Mouse (Mus musculus) hindbrain, postnatal 0 days (tissue): ENCODE results near the gene Nid2. TPM values are rescaled to one million over a fixed set of nuclear protein-coding genes. Genes with fewer than 3 reads are reported as not detected.

ENCODE experiments used
- ATAC-seq: fragments of 200-750 bp; cut with Nextera tagmentation; 2 replicates; pipeline ENCODE4 v1.8.0; 2017; ENCODE audit warnings: mild to moderate bottlenecking, moderate TSS enrichment, moderate library complexity
- DNase-seq: peaks from one replicate; pipeline ENCODE4 v3.0.0-alpha.2; 2015; ENCODE audit warnings: low spot score
- H3K27ac ChIP-seq: fragments of 300-500 bp; sonication (generic); 2 replicates; pipeline ENCODE4 v1.5.1; 2014; ENCODE audit warnings: mild to moderate bottlenecking
- H3K27me3 ChIP-seq: fragments of 300-500 bp; sonication (generic); 2 replicates; pipeline ENCODE4 v1.6.1; 2014; ENCODE audit warnings: low read length, mixed read lengths; ENCODE audit not compliant: insufficient read depth
- H3K36me3 ChIP-seq: fragments of 300-500 bp; sonication (generic); 2 replicates; pipeline ENCODE4 v1.6.1; 2014; ENCODE audit warnings: low read length, mixed read lengths; ENCODE audit not compliant: insufficient read depth
- H3K4me1 ChIP-seq: fragments of 300-500 bp; sonication (generic); 2 replicates; pipeline ENCODE4 v1.6.1; 2014; ENCODE audit warnings: antibody characterized with exemption, low read length, mixed read lengths; ENCODE audit not compliant: insufficient read depth
- H3K4me2 ChIP-seq: fragments of 300-500 bp; sonication (generic); 2 replicates; pipeline ENCODE4 v1.6.1; 2014; ENCODE audit warnings: low read depth, mild to moderate bottlenecking, low read length, moderate library complexity, mixed read lengths
- H3K4me3 ChIP-seq: fragments of 300-500 bp; sonication (generic); 2 replicates; pipeline ENCODE4 v1.5.1; 2014; ENCODE audit warnings: low read length
- H3K9ac ChIP-seq: fragments of 300-500 bp; sonication (generic); replicated peaks from 2 replicates; pipeline ENCODE4 v1.6.1; 2014; ENCODE audit warnings: mild to moderate bottlenecking, low read length, moderate library complexity, mixed read lengths
- H3K9me3 ChIP-seq: fragments of 300-500 bp; sonication (generic); 2 replicates; pipeline ENCODE4 v1.6.1; 2016; ENCODE audit warnings: low read length, mixed read lengths
- CTCF ChIP-seq: IDR thresholded peaks from 2 replicates; pipeline ENCODE4 v1.5.1; 2016; ENCODE audit warnings: antibody characterized with exemption, control low read depth, low read depth
- WGBS: fragments of 180-500 bp; shearing (Covaris S2); extraction: QIAGEN DNeasy Blood & Tissue Kit; methylation state at CpG from one replicate; pipeline ENCODE4 v1.1.7; 2014; 5-methylcytosine and 5-hydroxymethylcytosine counted together
- polyA plus RNA-seq: library from polyadenylated mRNA; unstranded; fragments of >200 nt; fragmentation: Nextera tagmentation; extraction: Ambion mirVana; gene quantifications from 2 replicates; pipeline ENCODE4 v1.2.1, GENCODE M21; 2015
- total RNA-seq: library from RNA; depleted of rRNA; stranded (reverse); fragments of >200 nt; gene quantifications from 2 replicates; pipeline ENCODE4 v1.2.3, GENCODE M21; 2014

Nid2 gene
- total and polyA plus RNA-seq, 2 experiments from 2014 or later, result 25.5 to 40.6 TPM

GRCm38 (mm10) chr14:19766380-19766649 is 15.2 kb downstream of the Nid2 start:
- no peak for DNase-seq
- Histone ChIP-seq H3K36me3 (no peaks in the 10 kb centered on the region), H3K4me1 (no peaks in the 10 kb centered on the region), H3K9ac (no peak overlapping the region), H3K4me3 (no peak overlapping the region), H3K27me3 (no peaks in the 10 kb centered on the region), H3K4me2 (no peak overlapping the region), H3K27ac (no peak overlapping the region), H3K9me3 (no peaks in the 10 kb centered on the region)
- WGBS, result 38% methylated on average over 1 of the region's 1 CpGs
- TF ChIP-seq CTCF, result no peak
- no peak for ATAC-seq

- H3K27me3 ChIP-seq, result no peaks in the 10 kb centered on the region
- WGBS, result 93% methylated on average over 6 of the region's 6 CpGs
- ATAC-seq (no peak), DNase-seq (no peak)
- no peak for TF ChIP-seq CTCF
- no peaks in the 10 kb centered on the region for H3K9me3 ChIP-seq
- H3K36me3 ChIP-seq, result no peaks in the 10 kb centered on the region
- H3K27ac ChIP-seq, result no peak overlapping the region
- no peaks in the 10 kb centered on the region for H3K4me1 ChIP-seq
- no peak overlapping the region for H3K9ac ChIP-seq
- H3K4me3 ChIP-seq, result no peak overlapping the region
- H3K4me2 ChIP-seq, result no peak overlapping the region
These were observed 17.6 kb downstream of the Nid2 start for GRCm38 (mm10) chr14:19768648-19769047.

GRCm38 (mm10) chr14:19769441-19770200 is 18.6 kb downstream of the Nid2 start:
- no peaks in the 10 kb centered on the region for H3K9me3 ChIP-seq
- no peak overlapping the region for H3K4me3 ChIP-seq
- TF ChIP-seq CTCF, result no peak
- no peak for ATAC-seq
- no peaks in the 10 kb centered on the region for H3K27me3 ChIP-seq
- no peaks in the 10 kb centered on the region for H3K36me3 ChIP-seq
- DNase-seq, result no peak
- H3K9ac ChIP-seq, result no peak overlapping the region
- 36% methylated on average over 6 of the region's 6 CpGs for WGBS
- H3K4me2 ChIP-seq, result no peak overlapping the region
- no peak overlapping the region for H3K27ac ChIP-seq
- H3K4me1 ChIP-seq, result no peaks in the 10 kb centered on the region

GRCm38 (mm10) chr14:19771173-19771572 is 20.1 kb downstream of the Nid2 start:
- Histone ChIP-seq H3K9ac (no peak overlapping the region), H3K4me3 (no peak overlapping the region), H3K9me3 (no peaks in the 10 kb centered on the region), H3K27ac (no peak overlapping the region), H3K27me3 (no peaks in the 10 kb centered on the region), H3K4me1 (no peaks in the 10 kb centered on the region), H3K36me3 (no peaks in the 10 kb centered on the region), H3K4me2 (no peak overlapping the region)
- ATAC-seq (no peak), DNase-seq (no peak)
- no peak for TF ChIP-seq CTCF
- WGBS, result 72% methylated on average over 7 of the region's 7 CpGs

GRCm38 (mm10) chr14:19774036-19774628 is 23.1 kb downstream of the Nid2 start:
- WGBS, result 80% methylated on average over 13 of the region's 13 CpGs
- no peak for TF ChIP-seq CTCF
- no peak overlapping the region for H3K27ac ChIP-seq
- DNase-seq (no peak), ATAC-seq (no peak)
- no peaks in the 10 kb centered on the region for H3K4me1 ChIP-seq
- H3K27me3 ChIP-seq, result no peaks in the 10 kb centered on the region
- no peaks in the 10 kb centered on the region for H3K9me3 ChIP-seq
- no peak overlapping the region for H3K4me3 ChIP-seq
- no peaks in the 10 kb centered on the region for H3K36me3 ChIP-seq
- H3K9ac ChIP-seq, result no peak overlapping the region
- H3K4me2 ChIP-seq, result no peak overlapping the region

- Histone ChIP-seq H3K27me3 (no peaks in the 10 kb centered on the region), H3K4me3 (no peak overlapping the region), H3K9ac (no peak overlapping the region), H3K9me3 (no peaks in the 10 kb centered on the region), H3K36me3 (no peaks in the 10 kb centered on the region), H3K27ac (no peak overlapping the region), H3K4me2 (no peak overlapping the region), H3K4me1 (no peaks in the 10 kb centered on the region)
- no peak for ATAC-seq
- no peak for DNase-seq
- 93% methylated on average over 4 of the region's 4 CpGs for WGBS
- no peak for TF ChIP-seq CTCF
These were observed 24.4 kb downstream of the Nid2 start for GRCm38 (mm10) chr14:19775491-19775890.

GRCm38 (mm10) chr14:19776179-19776578 is 25.1 kb downstream of the Nid2 start:
- Histone ChIP-seq H3K9ac (no peak overlapping the region), H3K27ac (no peak overlapping the region), H3K4me3 (no peak overlapping the region), H3K9me3 (no peaks in the 10 kb centered on the region), H3K4me1 (no peaks in the 10 kb centered on the region), H3K36me3 (no peaks in the 10 kb centered on the region), H3K27me3 (no peaks in the 10 kb centered on the region), H3K4me2 (no peak overlapping the region)
- TF ChIP-seq CTCF, result 0 out of 2 replicates have a peak, but pooled peaks have one; percentile 12
- 97% methylated on average over 5 of the region's 5 CpGs for WGBS
- ATAC-seq (no peak), DNase-seq (no peak)
